Mouse (Mus musculus) liver, embryonic 16.5 days (tissue): ENCODE data around the gene Iqcn. TPM values are rescaled to one million over a fixed set of nuclear protein-coding genes. Genes with fewer than 3 reads are reported as not detected.

Experiments used
- ATAC-seq: fragments of 200-750 bp; cut with Nextera tagmentation; 2 replicates; pipeline ENCODE4 v1.8.0; 2017; ENCODE audit warnings: low read depth, mild to moderate bottlenecking, moderate number of reproducible peaks, moderate library complexity
- H3K27ac ChIP-seq: fragments of 300-500 bp; sonication (generic); 2 replicates; pipeline ENCODE4 v1.5.1; 2014; ENCODE audit warnings: mild to moderate bottlenecking, low read length
- H3K27me3 ChIP-seq: fragments of 300-500 bp; sonication (generic); 2 replicates; pipeline ENCODE4 v1.6.1; 2014; ENCODE audit warnings: low read depth, low read length, mixed read lengths; ENCODE audit not compliant: control insufficient read depth, insufficient read depth
- H3K36me3 ChIP-seq: fragments of 300-500 bp; sonication (generic); 2 replicates; pipeline ENCODE4 v1.6.1; 2014; ENCODE audit warnings: mild to moderate bottlenecking; ENCODE audit not compliant: control insufficient read depth, insufficient read depth
- H3K4me1 ChIP-seq: fragments of 300-500 bp; sonication (generic); 2 replicates; pipeline ENCODE4 v1.6.1; 2014; ENCODE audit warnings: low read depth, low read length, mixed read lengths; ENCODE audit not compliant: control insufficient read depth
- H3K4me2 ChIP-seq: fragments of 300-500 bp; sonication (generic); 2 replicates; pipeline ENCODE4 v1.6.1; 2014; ENCODE audit warnings: low read depth, low read length, mixed read lengths
- H3K4me3 ChIP-seq: fragments of 300-500 bp; sonication (generic); 2 replicates; pipeline ENCODE4 v1.5.1; 2014; ENCODE audit warnings: low read depth, mild to moderate bottlenecking, low read length
- H3K9ac ChIP-seq: fragments of 300-500 bp; sonication (generic); 2 replicates; pipeline ENCODE4 v1.6.1; 2014; ENCODE audit warnings: low read depth, low read length
- H3K9me3 ChIP-seq: fragments of 300-500 bp; sonication (generic); replicated peaks from 2 replicates; pipeline ENCODE4 v1.6.1; 2016; ENCODE audit warnings: low read length; ENCODE audit not compliant: control insufficient read depth
- WGBS: fragments of 180-500 bp; shearing (Covaris S2); extraction: QIAGEN DNeasy Blood & Tissue Kit; methylation state at CpG from one replicate; pipeline ENCODE4 v1.1.7; 2014; ENCODE audit not compliant: insufficient replicate concordance; 5-methylcytosine and 5-hydroxymethylcytosine counted together
- polyA plus RNA-seq: library from polyadenylated mRNA; unstranded; fragments of >200 nt; fragmentation: Nextera tagmentation; extraction: Ambion mirVana; gene quantifications from 2 replicates; pipeline ENCODE4 v1.2.1, GENCODE M21; 2015

Gene Iqcn
- polyA plus RNA-seq, 1 experiment from 2014 or later, result not detected

- no peak overlapping the region for H3K9ac ChIP-seq
- no peak overlapping the region for H3K4me3 ChIP-seq
- ATAC-seq, result no peak
- no peaks in the 10 kb centered on the region for H3K27me3 ChIP-seq
- no peak overlapping the region for H3K27ac ChIP-seq
- peaks cover 2% of the 10 kb centered on the region for H3K4me1 ChIP-seq
- H3K36me3 ChIP-seq, result no peaks in the 10 kb centered on the region
- H3K4me2 ChIP-seq, result no peak overlapping the region
- WGBS, result 47% methylated on average over 2 of the region's 2 CpGs
- no peaks in the 10 kb centered on the region for H3K9me3 ChIP-seq
Measured at GRCm38 (mm10) chr8:70715086-70715485, 11.8 kb downstream of the Iqcn start.

- H3K27me3 ChIP-seq, result no peaks in the 10 kb centered on the region
- 71% methylated on average over 40 of the region's 40 CpGs for WGBS
- no peak for ATAC-seq
Measured at GRCm38 (mm10) chr8:70716521-70717400, 13.5 kb downstream of the Iqcn start.

GRCm38 (mm10) chr8:70718297-70718696 is 15.0 kb downstream of the Iqcn start, which contains the start of gene Gm3336:
Gene Gm3336 (plus strand): TSS chr8:70718543.
- Histone ChIP-seq H3K9me3 (no peaks in the 10 kb centered on the region), H3K36me3 (no peaks in the 10 kb centered on the region), H3K27me3 (no peaks in the 10 kb centered on the region), H3K9ac (no peak within 1 kb of the TSS), H3K4me2 (no peak within 1 kb of the TSS), H3K4me1 (peaks cover 2% of the 10 kb centered on the region), H3K4me3 (no peak within 1 kb of the TSS), H3K27ac (no peak within 1 kb of the TSS)
- 2% methylated on average over 19 of the region's 19 CpGs for WGBS
- peak; percentile 47 for ATAC-seq

More at GRCm38 (mm10) chr8:70716521-70717400, 13.5 kb downstream of the Iqcn start:
- no peak overlapping the region for H3K9ac ChIP-seq
- no peaks in the 10 kb centered on the region for H3K36me3 ChIP-seq
- no peak overlapping the region for H3K4me2 ChIP-seq
- no peaks in the 10 kb centered on the region for H3K9me3 ChIP-seq
- H3K4me1 ChIP-seq, result peaks cover 2% of the 10 kb centered on the region
- no peak overlapping the region for H3K4me3 ChIP-seq
- no peak overlapping the region for H3K27ac ChIP-seq

- H3K9me3 ChIP-seq, result no peaks in the 10 kb centered on the region
- WGBS, result 37% methylated on average over 9 of the region's 9 CpGs
- peaks cover 2% of the 10 kb centered on the region for H3K4me1 ChIP-seq
- no peaks in the 10 kb centered on the region for H3K27me3 ChIP-seq
- no peak overlapping the region for H3K4me3 ChIP-seq
- ATAC-seq, result no peak
- no peaks in the 10 kb centered on the region for H3K36me3 ChIP-seq
- H3K27ac ChIP-seq, result no peak overlapping the region
- no peak overlapping the region for H3K9ac ChIP-seq
- no peak overlapping the region for H3K4me2 ChIP-seq
Measured at GRCm38 (mm10) chr8:70719796-70720270, 16.6 kb downstream of the Iqcn start.

GRCm38 (mm10) chr8:70720739-70721138 is 17.5 kb downstream of the Iqcn start:
- no peak overlapping the region for H3K4me3 ChIP-seq
- H3K9me3 ChIP-seq, result no peaks in the 10 kb centered on the region
- no peak for ATAC-seq
- H3K4me1 ChIP-seq, result peaks cover 2% of the 10 kb centered on the region
- no peak overlapping the region for H3K9ac ChIP-seq
- H3K27ac ChIP-seq, result no peak overlapping the region
- 4% methylated on average over 3 of the region's 3 CpGs for WGBS
- no peaks in the 10 kb centered on the region for H3K36me3 ChIP-seq
- no peaks in the 10 kb centered on the region; the same call in 1 of the 2 replicates for H3K27me3 ChIP-seq
- no peak overlapping the region for H3K4me2 ChIP-seq

- no peak overlapping the region for H3K9ac ChIP-seq
- H3K4me2 ChIP-seq, result no peak overlapping the region
- no peaks in the 10 kb centered on the region for H3K36me3 ChIP-seq
- no peak overlapping the region for H3K4me3 ChIP-seq
- no peak for ATAC-seq
- peaks cover 2% of the 10 kb centered on the region for H3K4me1 ChIP-seq
- 70% methylated on average over 8 of the region's 8 CpGs for WGBS
- H3K9me3 ChIP-seq, result no peaks in the 10 kb centered on the region
- peaks cover 3% of the 10 kb centered on the region; the same call in 1 of the 2 replicates for H3K27me3 ChIP-seq
- H3K27ac ChIP-seq, result no peak overlapping the region
Measured at GRCm38 (mm10) chr8:70721601-70722000, 18.3 kb downstream of the Iqcn start.

- no peaks in the 10 kb centered on the region for H3K9me3 ChIP-seq
- ATAC-seq, result peak; percentile 87
- no peaks in the 10 kb centered on the region for H3K4me1 ChIP-seq
- peak within 1 kb of the TSS; percentile 86 for H3K27ac ChIP-seq
- H3K36me3 ChIP-seq, result no peaks in the 10 kb centered on the region
- peak within 1 kb of the TSS; percentile 43 for H3K4me3 ChIP-seq
- H3K9ac ChIP-seq, result peak within 1 kb of the TSS; percentile 29; the same call in 1 of the 2 replicates
- H3K27me3 ChIP-seq, result peaks cover 10% of the 10 kb centered on the region
- WGBS, result 43% methylated on average over 7 of the region's 7 CpGs
- H3K4me2 ChIP-seq, result peak within 1 kb of the TSS; percentile 42
Measured at GRCm38 (mm10) chr8:70723486-70724210, 20.4 kb downstream of the Iqcn start, which contains the start of gene Pde4c. Gene Pde4c (plus strand): TSS chr8:70723720.

GRCm38 (mm10) chr8:70724216-70724615 is 21.0 kb downstream of the Iqcn start:
- WGBS, result 58% methylated on average over 12 of the region's 12 CpGs
- Histone ChIP-seq H3K4me1 (no peaks in the 10 kb centered on the region), H3K9ac (peak overlapping the region; percentile 29; the same call in 1 of the 2 replicates), H3K4me3 (peak overlapping the region; percentile 1; the same call in 1 of the 2 replicates), H3K9me3 (no peaks in the 10 kb centered on the region), H3K27ac (peak overlapping the region; percentile 86), H3K36me3 (no peaks in the 10 kb centered on the region), H3K4me2 (peak overlapping the region; percentile 31), H3K27me3 (peaks cover 16% of the 10 kb centered on the region)
- ATAC-seq, result no peak
